Mouse (Mus musculus): Measurements from ENCODE around the gene Syde2. TPM values are rescaled to one million over a fixed set of nuclear protein-coding genes. Genes with fewer than 3 reads are reported as not detected.
A peak's percentile ranks its signal among the peaks of the same experiment; 100 is the strongest.

Syde2 gene
- total and polyA plus RNA-seq, 3 experiments: 0.10 to 0.30 TPM; not detected in 1

DNA sequence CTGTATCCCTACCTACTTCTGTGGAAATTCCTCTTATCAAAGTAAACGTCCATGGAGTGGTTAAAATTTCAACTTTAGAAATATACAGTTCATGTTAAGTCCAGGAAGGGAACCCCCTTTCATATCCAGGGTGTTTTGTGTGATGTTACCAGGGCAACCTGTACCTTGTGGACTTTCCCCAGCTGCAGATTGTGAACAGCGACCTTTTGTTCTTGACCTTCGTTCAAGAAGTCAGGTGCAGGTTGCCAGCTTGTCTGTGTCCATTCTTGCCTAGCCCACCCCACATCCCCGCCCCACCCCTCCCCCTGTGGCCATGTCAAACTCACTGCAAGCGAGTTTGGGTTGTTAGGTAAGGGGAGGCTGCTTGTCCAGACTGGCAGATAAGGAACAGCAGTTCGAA is 39.4 kb downstream of the Syde2 start:
- DNase-seq (ENCODE audit: extremely low read depth): peak; percentile 65
- Histone ChIP-seq H3K4me2 (ENCODE audit: insufficient read depth, low read depth, poor library complexity, severe bottlenecking) (0 out of 2 replicates have a peak overlapping the region, but pooled peaks have one; percentile 6), H3K36me3 (replicated peaks in 1 of 2; ENCODE audit: control insufficient read depth in 1 of 2, insufficient read depth in 1 of 2, low read length in 1 of 2) (no peaks in the 10 kb centered on the region), H3K79me2 (replicated peaks; ENCODE audit: control insufficient read depth, extremely low read depth, insufficient read depth, poor library complexity, severe bottlenecking) (no peaks in the 10 kb centered on the region), H3K27ac (ENCODE audit: insufficient read depth, low read depth) (no peak overlapping the region), H3K27me3 (replicated peaks) (no peaks in the 10 kb centered on the region), H3K4me3 (replicated peaks in 1 of 3; ENCODE audit: low read depth in 2 of 3, low read length in 2 of 3, poor library complexity in 1 of 3) (no peak overlapping the region), H3K4me1 (ENCODE audit: control insufficient read depth in 1 of 2, insufficient read depth in 2 of 2) (peaks cover 7 to 43% of the 10 kb centered on the region in 2 experiments), H3K9me3 (replicated peaks; ENCODE audit: low read length) (peaks cover 16% of the 10 kb centered on the region), H3K9ac (ENCODE audit: insufficient read depth, low read depth) (no peak overlapping the region)
- dilution Hi-C loops (cut with MboI; ENCODE audit: extremely low pct_ligation_motif_present, extremely low pct_unique_long_range_greater_than_20kb, low sequenced_read_pairs) (no loop called here), in situ Hi-C loops (cut with MboI; ENCODE audit: low pct_ligation_motif_present, low pct_unique_long_range_greater_than_20kb, low sequenced_read_pairs) (no loop called here)
- TF ChIP-seq ETS1 (conservative IDR thresholded peaks at IDR 0.05; ENCODE audit: low read depth, low read length) (peak; percentile 27; the same call in 1 of the 2 replicates), RCOR1 (conservative IDR thresholded peaks at IDR 0.05; ENCODE audit: low read depth, low read length) (no peak), NELFE (IDR thresholded peaks at IDR 0.05; ENCODE audit: low read depth, low read length) (no peak), ZC3H11A (IDR thresholded peaks at IDR 0.05; ENCODE audit: low read depth, low read length) (no peak), JUND (conservative IDR thresholded peaks at IDR 0.05; ENCODE audit: low read depth, low read length) (no peak), ZKSCAN1 (IDR thresholded peaks at IDR 0.05; ENCODE audit: borderline replicate concordance, low read depth, low read length) (no peak), EP300 (IDR thresholded peaks at IDR 0.05; ENCODE audit: low read length) (no peak), BHLHE40 (IDR thresholded peaks at IDR 0.05; ENCODE audit: low read depth, low read length) (peak; percentile 62; the same call in 1 of the 2 replicates), TCF12 (IDR thresholded peaks at IDR 0.05; ENCODE audit: low read depth, low read length) (peak; percentile 22; the same call in 1 of the 2 replicates), IRF4 (IDR thresholded peaks at IDR 0.05; ENCODE audit: low read depth, low read length) (no peak; the same call in 1 of the 2 replicates), MEF2A (IDR thresholded peaks at IDR 0.05; ENCODE audit: borderline replicate concordance, low read depth, low read length) (no peak), RAD21 (IDR thresholded peaks at IDR 0.05; ENCODE audit: low read depth, low read length) (no peak), ZMIZ1 (IDR thresholded peaks at IDR 0.05; ENCODE audit: low read depth, low read length) (no peak), MAFK (IDR thresholded peaks at IDR 0.05; ENCODE audit: insufficient replicate concordance, low read length) (no peak), POLR2AphosphoS2 (IDR thresholded peaks at IDR 0.05; ENCODE audit: low read depth, low read length) (no peak), HCFC1 (IDR thresholded peaks at IDR 0.05; ENCODE audit: low read depth, low read length) (no peak), SMC3 (IDR thresholded peaks at IDR 0.05; ENCODE audit: low read depth, low read length) (no peak), USF1 (IDR thresholded peaks at IDR 0.05; ENCODE audit: low read depth, low read length) (no peak), MXI1 (IDR thresholded peaks at IDR 0.05; ENCODE audit: low read depth, low read length) (peak; percentile 42; the same call in 1 of the 2 replicates)

DNA sequence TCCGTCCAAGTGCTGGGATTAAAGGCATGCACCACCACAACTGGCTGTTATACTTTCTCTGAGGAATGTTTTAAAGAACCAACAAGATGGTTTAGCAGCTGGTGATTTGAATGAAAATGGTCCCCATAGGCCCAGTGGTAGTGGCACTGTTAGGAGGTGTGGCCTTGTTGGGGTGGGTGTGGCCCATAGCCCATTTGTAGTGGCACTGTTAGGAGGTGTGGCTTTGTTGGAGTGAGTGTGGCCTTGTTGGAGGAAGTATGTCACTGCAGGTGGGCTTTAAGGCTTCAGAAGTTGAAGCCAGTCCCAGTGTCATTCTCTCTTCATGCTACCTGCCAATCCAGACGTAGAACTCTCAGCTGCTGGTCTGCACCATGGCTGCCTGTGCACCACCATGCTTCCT is 40.7 kb downstream of the Syde2 start:
- Histone ChIP-seq H3K9me3 (replicated peaks; ENCODE audit: low read length) (peaks cover 19% of the 10 kb centered on the region), H3K36me3 (replicated peaks in 1 of 2; ENCODE audit: control insufficient read depth in 1 of 2, insufficient read depth in 1 of 2, low read length in 1 of 2) (no peaks in the 10 kb centered on the region), H3K27ac (ENCODE audit: insufficient read depth, low read depth) (no peak overlapping the region), H3K27me3 (replicated peaks) (no peaks in the 10 kb centered on the region), H3K4me3 (replicated peaks in 1 of 3; ENCODE audit: low read depth in 2 of 3, low read length in 2 of 3, poor library complexity in 1 of 3) (no peak overlapping the region), H3K9ac (ENCODE audit: insufficient read depth, low read depth) (no peak overlapping the region), H3K79me2 (replicated peaks; ENCODE audit: control insufficient read depth, extremely low read depth, insufficient read depth, poor library complexity, severe bottlenecking) (no peaks in the 10 kb centered on the region), H3K4me2 (ENCODE audit: insufficient read depth, low read depth, poor library complexity, severe bottlenecking) (no peak overlapping the region), H3K4me1 (ENCODE audit: control insufficient read depth in 1 of 2, insufficient read depth in 2 of 2) (peaks cover 7 to 43% of the 10 kb centered on the region in 2 experiments)
- dilution Hi-C loops (cut with MboI; ENCODE audit: extremely low pct_ligation_motif_present, extremely low pct_unique_long_range_greater_than_20kb, low sequenced_read_pairs) (no loop called here), in situ Hi-C loops (cut with MboI; ENCODE audit: low pct_ligation_motif_present, low pct_unique_long_range_greater_than_20kb, low sequenced_read_pairs) (no loop called here)
- no peak for DNase-seq (ENCODE audit: extremely low read depth)
- no peak for TF ChIP-seq CTCF (conservative IDR thresholded peaks at IDR 0.05 in 1 of 2, IDR thresholded peaks at IDR 0.05 in 1 of 2; ENCODE audit: low read depth in 2 of 2, low read length in 2 of 2)
- no peak for TF ChIP-seq TCF12 (IDR thresholded peaks at IDR 0.05; ENCODE audit: low read depth, low read length)
- TF ChIP-seq PAX5 (IDR thresholded peaks at IDR 0.05; ENCODE audit: low read length): no peak

Data from CH12.LX (cell line).